Mouse (Mus musculus): Measurements from ENCODE around the gene Trem1. TPM values are rescaled to one million over a fixed set of nuclear protein-coding genes. Genes with fewer than 3 reads are reported as not detected.
A peak's percentile ranks its signal among the peaks of the same experiment; 100 is the strongest.

Gene Trem1
- polyA plus RNA-seq, 1 experiment = 1.2 TPM

DNA sequence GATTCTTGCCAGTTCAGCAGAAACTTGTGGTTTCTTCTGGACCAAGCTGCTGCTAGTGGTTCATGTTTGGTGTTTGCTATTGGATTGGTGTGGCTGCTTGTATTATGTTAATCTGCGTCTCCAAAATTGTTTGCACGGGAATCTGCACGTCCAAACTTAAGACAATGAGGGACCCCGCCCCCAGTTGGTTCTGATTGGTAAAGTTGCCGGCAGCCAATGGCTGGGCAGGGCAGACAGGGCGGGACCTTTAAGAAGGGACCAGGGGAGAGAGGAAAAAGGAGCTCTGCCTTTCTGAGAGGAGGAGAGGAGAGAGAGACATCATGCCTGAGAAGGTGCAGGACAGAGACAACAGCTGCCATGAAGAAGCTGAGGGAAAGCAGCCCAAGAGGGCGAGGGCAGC, 43.2 kb downstream of the Trem1 start:
- Histone ChIP-seq H3K4me3 (replicated peaks; ENCODE audit: extremely low read depth, low read depth, low read length) (no peak overlapping the region), H3K4me1 (ENCODE audit: control insufficient read depth, insufficient read depth, low read length) (no peaks in the 10 kb centered on the region)
- WGBS = 53% methylated on average over 7 of the region's 7 CpGs
- TF ChIP-seq POLR2A (IDR thresholded peaks at IDR 0.05; ENCODE audit: borderline replicate concordance, extremely low read depth, low read depth, low read length) = no peak
- no peak for TF ChIP-seq CTCF (IDR thresholded peaks at IDR 0.05; ENCODE audit: insufficient read depth, low read length)
- no peak for DNase-seq

DNA sequence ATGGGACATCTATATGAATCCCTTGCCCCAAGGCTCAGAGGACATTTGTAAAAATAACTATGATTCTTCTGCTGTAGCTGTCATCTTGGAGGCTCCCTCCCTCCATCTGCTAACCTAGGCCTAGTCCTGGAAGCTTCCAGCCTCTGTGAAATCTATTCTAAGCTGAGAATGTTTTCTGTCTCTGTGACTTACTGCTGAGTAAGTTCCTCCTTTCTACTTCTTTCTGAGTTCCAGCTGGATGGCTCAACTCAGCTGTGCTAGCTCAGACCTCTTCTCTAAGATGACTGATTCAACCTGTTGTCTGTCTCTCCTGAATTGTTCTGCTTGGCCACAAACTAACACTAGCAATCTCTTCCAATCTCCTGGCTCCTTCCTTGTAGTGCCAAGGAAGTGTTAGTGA, 45.8 kb downstream of the Trem1 start:
- Histone ChIP-seq H3K4me3 (replicated peaks; ENCODE audit: extremely low read depth, low read depth, low read length) (no peak overlapping the region), H3K4me1 (ENCODE audit: control insufficient read depth, insufficient read depth, low read length) (no peaks in the 10 kb centered on the region)
- DNase-seq = no peak
- no peak for TF ChIP-seq CTCF (IDR thresholded peaks at IDR 0.05; ENCODE audit: insufficient read depth, low read length)
- TF ChIP-seq POLR2A (IDR thresholded peaks at IDR 0.05; ENCODE audit: borderline replicate concordance, extremely low read depth, low read depth, low read length) = no peak

DNA sequence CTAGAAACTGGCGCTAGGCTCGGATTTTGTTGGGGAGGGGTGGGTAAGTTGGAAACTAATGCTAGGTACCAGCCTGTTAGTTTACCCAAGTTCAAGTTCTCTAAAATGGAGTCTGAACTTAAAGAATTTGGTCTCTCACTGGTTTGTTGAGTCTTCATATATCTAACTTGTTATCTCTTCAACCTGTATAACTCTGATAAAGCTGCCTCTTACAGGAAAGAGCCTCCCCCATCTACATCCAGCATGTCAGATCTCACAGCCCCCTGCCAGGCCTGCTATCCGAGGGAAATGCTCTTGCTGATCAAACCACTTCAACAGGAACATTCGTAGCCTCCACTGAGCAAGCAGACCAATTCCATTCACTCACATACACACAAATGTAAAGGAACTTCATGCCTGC, 46.4 kb downstream of the Trem1 start:
- no peak for DNase-seq
- Histone ChIP-seq H3K4me3 (replicated peaks; ENCODE audit: extremely low read depth, low read depth, low read length) (no peak overlapping the region), H3K4me1 (ENCODE audit: control insufficient read depth, insufficient read depth, low read length) (no peaks in the 10 kb centered on the region)
- WGBS = 79% methylated on average over 4 of the region's 4 CpGs
- TF ChIP-seq CTCF (IDR thresholded peaks at IDR 0.05; ENCODE audit: insufficient read depth, low read length) (no peak), POLR2A (IDR thresholded peaks at IDR 0.05; ENCODE audit: borderline replicate concordance, extremely low read depth, low read depth, low read length) (no peak)

DNA sequence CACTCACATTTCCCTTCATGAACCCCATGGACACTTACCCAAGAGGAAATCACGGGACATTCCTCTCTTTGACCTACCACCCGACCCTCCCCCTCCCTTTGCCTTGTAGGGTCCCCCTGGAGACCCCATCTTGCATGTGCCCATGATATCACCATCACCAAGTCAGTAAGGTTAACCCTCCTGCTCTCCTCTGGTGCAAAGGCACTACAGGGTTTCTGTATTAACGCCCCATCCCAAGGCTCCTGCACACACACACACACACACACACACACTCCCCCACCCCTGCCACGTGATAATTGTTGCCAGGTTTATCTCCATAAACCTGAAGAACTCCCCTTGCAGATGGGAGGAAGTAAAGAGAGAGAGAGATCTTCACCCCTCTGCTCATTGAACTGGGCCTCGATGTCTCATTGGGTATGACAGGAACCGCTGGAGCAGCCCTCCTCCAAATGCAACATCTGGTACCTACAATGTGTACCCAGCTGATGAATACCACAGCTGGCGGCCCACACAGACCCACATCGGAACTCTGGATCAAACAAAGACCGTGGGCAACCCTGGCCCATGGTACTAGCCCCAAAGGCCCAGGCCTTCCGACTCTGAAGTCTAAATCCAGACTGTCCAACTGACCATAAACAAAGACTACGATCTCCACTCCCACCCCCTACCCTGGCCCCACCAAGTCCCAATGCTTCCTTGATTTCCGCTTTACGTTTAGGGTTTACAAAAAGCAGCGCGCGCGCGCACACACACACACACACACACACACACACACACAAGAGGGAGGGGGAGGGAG, 48.6 kb downstream of the Trem1 start:
- TF ChIP-seq POLR2A (IDR thresholded peaks at IDR 0.05; ENCODE audit: borderline replicate concordance, extremely low read depth, low read depth, low read length) (no peak), CTCF (IDR thresholded peaks at IDR 0.05; ENCODE audit: insufficient read depth, low read length) (no peak)
- 26% methylated on average over 18 of the region's 18 CpGs for WGBS
- DNase-seq = no peak
- Histone ChIP-seq H3K4me3 (replicated peaks; ENCODE audit: extremely low read depth, low read depth, low read length) (no peak overlapping the region), H3K4me1 (ENCODE audit: control insufficient read depth, insufficient read depth, low read length) (no peaks in the 10 kb centered on the region)

DNA sequence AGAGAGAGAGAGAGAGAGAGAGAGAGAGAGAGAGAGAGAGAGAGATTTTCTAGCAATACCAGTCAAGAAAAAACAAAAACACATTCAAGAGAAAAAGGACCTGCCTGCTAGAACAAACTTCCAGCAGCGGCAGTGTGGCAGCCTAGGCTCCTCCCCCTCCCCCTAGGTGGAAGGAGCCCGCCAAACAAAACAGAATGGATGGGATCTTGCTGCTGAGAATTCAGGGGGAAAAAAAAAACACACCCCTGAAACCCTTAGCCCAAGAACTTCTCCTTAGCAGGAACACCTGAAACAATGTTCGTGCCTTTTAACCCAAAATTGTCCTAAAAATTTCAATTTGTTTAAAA, 49.1 kb downstream of the Trem1 start:
- 11% methylated on average over 3 of the region's 3 CpGs for WGBS
- DNase-seq = no peak
- TF ChIP-seq CTCF (IDR thresholded peaks at IDR 0.05; ENCODE audit: insufficient read depth, low read length) = no peak
- no peak for TF ChIP-seq POLR2A (IDR thresholded peaks at IDR 0.05; ENCODE audit: borderline replicate concordance, extremely low read depth, low read depth, low read length)
- Histone ChIP-seq H3K4me3 (replicated peaks; ENCODE audit: extremely low read depth, low read depth, low read length) (no peak overlapping the region), H3K4me1 (ENCODE audit: control insufficient read depth, insufficient read depth, low read length) (no peaks in the 10 kb centered on the region)

DNA sequence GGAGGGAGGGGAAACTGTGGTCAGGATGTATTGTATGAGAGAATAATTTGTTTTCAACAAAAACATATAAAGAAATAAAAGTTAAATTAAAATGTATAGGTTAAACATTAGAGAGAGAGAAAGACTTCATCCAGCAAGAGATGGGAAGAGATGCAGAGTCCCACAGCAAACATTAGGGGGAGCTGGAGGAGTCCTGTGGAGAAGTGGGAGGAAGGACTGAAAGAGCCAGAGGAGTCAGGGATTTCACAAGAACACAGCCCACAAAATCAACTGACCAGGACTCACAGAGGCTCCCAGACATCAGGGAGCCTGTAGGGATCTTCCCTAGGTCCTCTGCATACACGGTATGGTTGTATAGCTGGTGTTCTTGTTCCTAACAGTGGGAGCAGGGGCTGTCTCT, 54.2 kb downstream of the Trem1 start:
- H3K4me3 ChIP-seq (replicated peaks; ENCODE audit: extremely low read depth, low read depth, low read length) = no peak overlapping the region
- 34% methylated on average over 1 of the region's 1 CpGs for WGBS
- DNase-seq = no peak
- TF ChIP-seq POLR2A (IDR thresholded peaks at IDR 0.05; ENCODE audit: borderline replicate concordance, extremely low read depth, low read depth, low read length) = no peak
- 0 out of 2 replicates have a peak, but pooled peaks have one; percentile 14 for TF ChIP-seq CTCF (IDR thresholded peaks at IDR 0.05; ENCODE audit: insufficient read depth, low read length)
- no peaks in the 10 kb centered on the region for H3K4me1 ChIP-seq (ENCODE audit: control insufficient read depth, insufficient read depth, low read length)

DNA sequence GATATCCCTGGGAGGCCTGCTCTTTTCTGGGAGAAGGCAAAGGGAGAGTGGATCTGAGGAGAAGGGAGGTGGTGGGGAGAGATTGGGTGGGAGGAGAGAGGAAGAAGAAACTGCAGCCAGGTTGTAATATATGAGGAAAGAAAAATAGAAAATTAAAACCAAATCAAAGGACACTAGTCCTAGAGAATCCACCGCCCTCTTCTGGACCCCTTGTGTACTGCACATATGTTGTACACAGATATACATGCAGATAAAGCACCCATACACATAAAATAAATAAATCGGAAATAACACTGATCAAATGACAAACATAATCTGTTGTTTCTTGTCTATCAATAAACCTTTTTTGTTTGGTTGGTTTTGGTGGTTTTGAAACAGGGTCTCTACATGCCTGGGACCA, 54.7 kb downstream of the Trem1 start:
- 49% methylated on average over 2 of the region's 2 CpGs for WGBS
- no peak for DNase-seq
- Histone ChIP-seq H3K4me1 (ENCODE audit: control insufficient read depth, insufficient read depth, low read length) (no peaks in the 10 kb centered on the region), H3K4me3 (replicated peaks; ENCODE audit: extremely low read depth, low read depth, low read length) (no peak overlapping the region)
- TF ChIP-seq CTCF (IDR thresholded peaks at IDR 0.05; ENCODE audit: insufficient read depth, low read length) (no peak), POLR2A (IDR thresholded peaks at IDR 0.05; ENCODE audit: borderline replicate concordance, extremely low read depth, low read depth, low read length) (no peak)

DNA sequence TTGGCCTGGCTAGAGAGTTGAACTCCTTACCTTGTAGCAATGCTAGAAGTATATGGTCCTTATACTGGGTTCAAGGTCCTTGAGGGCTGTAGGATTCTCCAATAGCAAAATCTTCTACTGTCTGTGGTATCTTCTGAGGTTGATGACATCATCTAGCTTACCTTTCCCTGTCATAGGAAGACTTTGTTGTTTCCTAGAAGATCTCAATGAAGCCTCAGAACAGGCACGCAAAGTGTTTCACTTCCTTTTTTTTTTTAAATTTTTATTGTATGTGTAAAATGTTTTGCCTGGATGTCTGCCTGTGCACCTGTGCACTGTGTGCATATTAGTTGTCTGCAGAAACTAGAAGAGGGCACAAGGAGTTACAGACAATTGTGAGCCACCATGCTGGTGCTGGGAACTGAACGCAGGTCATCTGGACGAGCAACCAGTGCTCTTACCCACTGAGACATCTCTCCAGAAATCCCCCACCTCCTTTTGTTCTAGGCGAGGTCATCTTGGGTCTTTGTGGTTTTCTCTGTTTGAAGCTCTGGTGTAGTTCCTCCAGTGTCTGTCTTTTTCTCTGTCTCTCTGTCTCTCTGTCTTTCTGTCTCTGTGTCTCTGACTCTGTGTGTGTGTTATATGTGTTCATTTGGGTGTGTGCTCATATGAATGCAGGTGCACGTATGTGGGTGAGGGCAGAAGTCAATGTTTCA, 61.1 kb downstream of the Trem1 start:
- Histone ChIP-seq H3K4me1 (ENCODE audit: control insufficient read depth, insufficient read depth, low read length) (no peaks in the 10 kb centered on the region), H3K4me3 (replicated peaks; ENCODE audit: extremely low read depth, low read depth, low read length) (no peak overlapping the region)
- TF ChIP-seq POLR2A (IDR thresholded peaks at IDR 0.05; ENCODE audit: borderline replicate concordance, extremely low read depth, low read depth, low read length) (no peak), CTCF (IDR thresholded peaks at IDR 0.05; ENCODE audit: insufficient read depth, low read length) (no peak)
- DNase-seq = no peak
- 65% methylated on average over 5 of the region's 5 CpGs for WGBS

Other genes with a start within 250 kb of the Trem1 start
- not detected in 2 replicates for gene 1700122O11Rik, start 194.5 kb upstream of the Trem1 start, polyA plus RNA-seq (2012; rRNA removed)
- gene 1700067P10Rik, start 143.4 kb upstream of the Trem1 start, polyA plus RNA-seq (2012; rRNA removed) = not detected in 2 replicates
- gene 9830107B12Rik, start 86.5 kb upstream of the Trem1 start, polyA plus RNA-seq (2012; rRNA removed) = 0.09 and 0.15 TPM in 2 replicates
- 0.55 and 0.71 TPM in 2 replicates for gene A530064D06Rik, start 65.5 kb upstream of the Trem1 start, polyA plus RNA-seq (2012; rRNA removed)
- 0.74 and 1.3 TPM in 2 replicates for gene Trem3, start 15.0 kb downstream of the Trem1 start, polyA plus RNA-seq (2012; rRNA removed)
- 8.0 and 11.7 TPM in 2 replicates for gene Treml4, start 31.5 kb downstream of the Trem1 start, polyA plus RNA-seq (2012; rRNA removed)
- 3.0 and 6.0 TPM in 2 replicates for gene Treml2, start 66.7 kb downstream of the Trem1 start, polyA plus RNA-seq (2012; rRNA removed)
- 1.0 and 1.8 TPM in 2 replicates for gene B430306N03Rik, start 83.4 kb downstream of the Trem1 start, polyA plus RNA-seq (2012; rRNA removed)
- gene Trem2, start 113.6 kb downstream of the Trem1 start, polyA plus RNA-seq (2012; rRNA removed) = 6.9 and 7.8 TPM in 2 replicates
- 3.3 and 6.3 TPM in 2 replicates for gene Treml1, start 127.1 kb downstream of the Trem1 start, polyA plus RNA-seq (2012; rRNA removed)
- gene Nfya, start 177.1 kb downstream of the Trem1 start, polyA plus RNA-seq (2012; rRNA removed) = 64.4 and 82.6 TPM in 2 replicates
- gene Oard1, start 177.2 kb downstream of the Trem1 start, polyA plus RNA-seq (2012; rRNA removed) = 6.7 and 11.9 TPM in 2 replicates
- gene Apobec2, start 200.2 kb downstream of the Trem1 start, polyA plus RNA-seq (2012; rRNA removed) = 1.7 and 39.9 TPM in 2 replicates
- gene Tspo2, start 218.8 kb downstream of the Trem1 start, polyA plus RNA-seq (2012; rRNA removed) = 0.24 and 1.3 TPM in 2 replicates
- gene Unc5cl, start 222.1 kb downstream of the Trem1 start, polyA plus RNA-seq (2012; rRNA removed) = 0.85 and 1.1 TPM in 2 replicates

Data from lung, adult 2 months (tissue).